Mouse (Mus musculus) bone marrow macrophage, adult 2 months (primary cell): Measurements from ENCODE around the gene Sepsecs.

Source experiments
- CTCF ChIP-seq: IDR thresholded peaks from 2 replicates; pipeline ENCODE4 v1.5.1; 2012; ENCODE audit warnings: low read depth, mild to moderate bottlenecking, low read length, moderate library complexity
- POLR2A ChIP-seq: IDR thresholded peaks from 2 replicates; pipeline ENCODE4 v1.6.1; 2012; ENCODE audit warnings: mild to moderate bottlenecking, low read depth, low read length, borderline replicate concordance

DNA sequence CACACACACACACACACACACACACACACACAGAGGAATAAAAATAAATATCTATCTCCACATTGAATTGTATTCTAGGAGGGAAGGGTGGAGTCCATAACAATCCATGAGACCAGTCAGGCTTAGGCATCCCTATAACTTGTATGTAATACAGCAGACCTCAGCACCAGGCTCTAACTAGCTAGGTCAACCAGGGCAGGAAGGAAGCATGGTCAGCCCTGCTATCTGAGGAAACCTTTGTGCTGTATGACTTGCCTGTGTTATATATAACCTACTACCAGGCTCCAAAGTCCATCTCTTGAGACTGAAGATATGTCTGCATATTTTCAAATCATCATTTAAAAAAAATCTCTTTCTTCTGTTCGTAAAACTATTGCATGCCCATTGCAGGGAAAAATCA lies 27.8 kb upstream of the Sepsecs start:
- no peak for TF ChIP-seq CTCF
- TF ChIP-seq POLR2A, result no peak
